Mouse (Mus musculus): ENCODE results near the gene Pik3cb.

Gene Pik3cb

DNA sequence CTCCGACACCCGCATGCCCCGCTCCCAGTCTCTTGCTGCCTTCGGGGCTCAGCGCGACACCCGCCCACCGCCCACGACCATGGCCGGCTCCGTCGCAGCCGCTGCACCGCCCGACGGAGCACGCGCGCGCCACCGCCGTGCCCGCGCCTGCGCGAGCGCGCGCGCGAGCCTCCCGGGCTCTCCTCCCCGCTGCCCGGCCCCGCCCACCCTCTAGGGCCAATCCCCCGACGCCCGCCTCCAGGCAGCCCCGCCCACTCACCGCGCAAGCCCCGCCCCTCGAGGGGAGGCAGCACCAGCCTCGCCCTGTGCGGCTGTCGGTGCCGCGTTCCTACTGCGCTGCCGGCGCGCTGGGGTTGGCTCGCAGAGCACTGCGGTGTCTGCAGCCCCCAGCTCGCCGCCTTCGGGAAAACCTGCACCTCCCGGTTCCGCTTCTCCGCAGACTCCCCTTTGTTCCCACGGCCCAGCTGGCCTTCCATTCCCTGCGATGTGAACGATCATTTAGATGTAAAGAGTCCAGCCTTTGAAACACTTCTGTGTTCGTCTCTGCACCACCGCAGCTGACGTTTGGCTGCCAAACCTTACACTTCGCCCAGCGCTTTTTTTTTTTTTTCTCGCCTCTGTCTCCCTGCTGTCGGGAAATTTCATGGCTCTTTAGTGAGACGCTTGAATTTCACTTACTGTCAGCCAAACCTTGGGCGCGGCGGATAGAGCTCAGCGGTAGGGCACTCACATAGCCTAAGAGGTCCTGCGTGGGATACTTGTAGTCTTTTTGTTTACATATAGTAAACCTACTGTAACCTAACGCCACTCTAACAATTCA, at the start of gene Pik3cb:
Gene Pik3cb (minus strand): TSS at position 559 of the 820 bp plus-strand sequence.
- peak; percentile 98 for DNase-seq (ENCODE audit: low spot score)

DNA sequence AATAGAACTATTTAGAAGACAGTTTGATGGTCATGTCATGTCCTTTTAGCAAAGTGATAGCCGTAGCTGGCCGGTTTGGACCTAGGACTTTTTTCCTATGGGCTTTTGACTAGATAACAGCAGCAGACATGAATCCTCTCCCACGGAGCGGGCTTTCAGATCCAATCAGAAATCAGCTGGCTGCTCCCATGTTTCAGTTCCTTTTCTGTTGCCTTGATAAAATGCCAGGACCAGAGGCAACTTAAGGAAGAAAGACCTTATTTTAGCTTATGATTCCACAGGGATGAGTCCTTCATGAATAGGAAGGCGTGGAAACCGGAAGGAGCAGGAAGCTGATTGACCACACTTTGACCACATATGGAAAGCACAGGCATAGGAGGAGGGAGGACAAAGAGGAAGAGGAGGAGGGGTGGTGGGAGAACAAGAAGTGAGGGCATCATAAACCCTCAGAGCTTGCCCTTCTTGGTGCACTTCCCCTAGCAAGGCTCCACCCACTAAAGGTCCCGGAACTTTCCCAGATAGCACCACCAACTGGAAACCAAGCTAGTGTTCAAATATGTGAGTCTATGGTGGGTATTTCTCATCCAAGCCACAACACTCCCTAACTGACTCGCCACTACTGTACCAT, 42.7 kb upstream of the Pik3cb start:
- no peak for DNase-seq (ENCODE audit: low spot score)

DNA sequence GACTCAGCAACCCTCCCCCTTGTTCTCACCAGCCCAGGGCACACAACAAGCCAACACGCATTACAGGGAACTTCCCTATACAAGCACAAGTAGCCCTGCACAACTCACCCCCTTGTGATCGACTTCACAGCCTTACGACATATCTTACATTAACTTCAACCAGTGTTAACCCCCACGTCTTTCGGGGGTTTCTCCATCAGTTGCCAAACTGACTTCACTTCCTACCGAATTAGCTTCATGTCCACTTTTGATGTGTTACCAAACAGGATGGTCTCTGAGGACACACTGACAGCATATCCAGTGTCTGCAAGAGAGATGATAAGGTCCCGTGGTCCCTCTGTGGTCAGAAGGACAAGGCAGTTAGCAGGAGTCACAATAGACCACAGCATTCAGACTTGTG, 41.7 kb upstream of the Pik3cb start:
- no peak for DNase-seq (ENCODE audit: low spot score)

DNA sequence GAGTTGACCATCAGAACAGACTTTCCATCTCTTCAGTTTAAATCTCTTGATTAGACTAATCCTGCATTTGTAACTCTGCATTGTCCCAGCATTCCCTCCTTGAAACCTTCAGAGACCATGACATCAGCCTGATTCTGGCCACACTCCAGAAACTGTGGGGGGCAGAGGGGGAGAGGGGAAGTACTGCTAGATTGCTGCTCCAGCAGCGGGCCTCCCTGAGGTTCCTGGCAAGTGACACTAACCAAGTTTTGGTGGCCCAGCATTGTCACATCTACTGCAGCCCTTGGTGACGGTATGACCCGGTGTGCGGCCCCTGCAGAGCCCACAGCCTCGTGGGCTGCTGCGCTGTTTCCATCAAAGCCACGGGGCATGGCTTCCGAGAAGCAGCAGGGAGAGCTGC, 39.9 kb upstream of the Pik3cb start:
- no peak for DNase-seq (ENCODE audit: low spot score)

DNA sequence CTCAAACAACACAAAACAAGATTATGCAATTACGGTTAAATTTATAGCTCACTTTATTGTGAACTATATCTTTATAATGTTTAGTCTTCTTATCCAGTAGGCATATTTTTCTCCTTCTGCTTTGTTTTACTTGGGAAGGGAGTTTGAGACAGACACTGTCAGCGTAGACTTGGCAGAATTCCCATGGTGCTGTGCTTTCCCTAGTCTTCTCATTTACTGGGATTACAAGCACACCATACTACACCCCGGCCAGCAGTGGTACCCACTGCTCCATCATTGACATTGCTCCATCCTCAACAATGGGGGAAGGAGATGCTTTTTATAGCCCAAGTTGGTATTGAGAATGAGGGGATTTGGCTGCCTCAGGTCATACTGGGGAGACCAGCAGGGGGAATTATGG, 38.3 kb upstream of the Pik3cb start:
- DNase-seq (ENCODE audit: low spot score) = no peak

DNA sequence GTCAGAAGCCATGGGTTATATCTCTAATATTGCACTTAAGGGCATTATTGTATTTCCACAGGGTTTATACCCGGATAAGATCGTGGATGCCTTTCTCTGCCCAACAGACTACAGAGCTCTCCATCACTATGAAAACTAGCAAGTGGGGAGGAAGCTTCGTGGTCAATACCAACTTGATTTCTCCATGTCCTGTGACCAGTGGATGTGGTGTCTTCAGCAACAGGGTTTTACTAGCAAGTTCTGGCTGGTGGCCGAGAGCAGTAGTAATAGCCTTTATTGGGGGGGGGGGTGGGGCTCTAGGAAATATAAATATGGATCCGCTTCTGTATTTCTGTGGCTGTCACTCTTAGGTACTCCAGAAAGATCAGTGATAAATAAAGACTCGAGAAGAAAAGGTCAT, 35.4 kb upstream of the Pik3cb start:
- DNase-seq (ENCODE audit: low spot score) = no peak

DNA sequence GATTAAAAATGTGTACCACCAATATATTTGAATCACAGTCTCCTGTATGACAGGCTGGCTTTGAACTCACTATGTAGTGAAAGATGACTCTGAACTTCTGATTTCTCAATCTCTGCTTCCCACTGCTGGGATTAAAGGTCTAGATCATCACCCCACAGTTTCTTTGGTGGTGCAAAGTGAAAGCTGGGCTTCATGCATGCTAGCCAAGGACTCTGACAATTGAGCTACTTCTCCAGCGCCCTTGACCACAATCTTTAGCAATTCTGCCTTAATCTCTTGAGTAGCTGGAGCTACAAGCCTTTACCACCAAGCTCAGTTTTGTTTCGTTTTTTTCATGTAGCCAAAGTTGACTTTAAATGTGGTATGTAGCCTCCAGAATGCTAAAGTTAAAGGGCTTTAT, 32.4 kb upstream of the Pik3cb start:
- DNase-seq (ENCODE audit: low spot score) = no peak

DNA sequence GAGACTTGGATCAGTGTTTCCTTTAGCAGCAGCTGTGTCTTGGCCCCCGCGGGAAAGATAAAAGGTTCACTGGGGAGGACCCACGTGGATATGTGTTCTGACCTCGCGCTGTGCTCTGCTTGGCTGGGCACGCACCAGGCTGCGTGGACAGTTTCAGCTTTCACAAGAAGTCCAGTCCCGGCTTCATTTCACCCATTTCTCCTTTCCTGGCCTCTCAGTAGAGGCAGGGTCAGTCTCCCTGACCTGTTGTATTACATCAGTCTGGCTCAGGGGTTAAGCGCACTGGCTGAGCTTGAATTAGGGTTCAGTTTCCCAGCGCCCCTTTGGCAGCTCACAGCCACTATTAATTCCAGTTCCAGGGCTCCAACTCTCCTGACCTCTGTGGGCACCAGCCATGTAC, 30.8 kb upstream of the Pik3cb start:
- no peak for DNase-seq (ENCODE audit: low spot score)

DNA sequence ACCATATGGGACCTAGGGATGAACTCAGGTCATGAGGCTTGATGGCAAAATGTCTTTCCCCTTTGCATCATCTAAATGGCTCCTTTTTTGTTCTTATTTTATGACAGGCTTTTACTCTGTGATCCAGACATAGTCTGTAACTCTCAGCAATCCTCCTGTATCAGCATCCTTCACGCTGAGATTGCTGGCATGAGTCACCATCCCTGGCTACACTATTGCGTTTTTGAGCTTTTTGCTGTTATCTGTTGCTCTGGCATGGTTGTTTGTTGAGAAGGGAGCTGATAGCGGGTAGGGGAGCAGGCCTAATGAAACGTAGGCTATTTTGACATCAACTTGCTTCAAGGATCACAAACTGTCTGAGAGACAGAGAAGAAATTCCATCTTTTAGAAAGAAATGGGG, 28.6 kb upstream of the Pik3cb start:
- no peak for DNase-seq (ENCODE audit: low spot score)

DNA sequence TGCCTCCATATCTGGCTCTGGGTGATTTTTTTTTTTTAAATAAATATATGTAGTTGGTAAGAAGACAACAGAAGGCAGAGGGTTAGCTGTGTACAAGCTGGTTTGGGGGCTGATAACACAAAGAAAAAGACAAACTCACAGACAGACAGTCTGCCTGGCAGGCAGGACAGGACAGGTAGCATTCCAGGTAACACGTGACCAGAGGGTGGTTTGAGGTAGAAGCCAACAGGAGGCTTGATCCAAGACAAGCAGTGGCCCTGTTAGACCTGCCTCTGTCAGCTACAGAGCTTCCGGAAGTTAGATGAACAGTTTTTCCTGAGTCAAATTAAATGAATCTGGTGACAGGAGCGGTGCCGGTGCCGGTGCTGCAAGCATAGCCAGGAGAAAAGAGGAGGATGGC, 26.5 kb upstream of the Pik3cb start:
- no peak for DNase-seq (ENCODE audit: low spot score)

DNA sequence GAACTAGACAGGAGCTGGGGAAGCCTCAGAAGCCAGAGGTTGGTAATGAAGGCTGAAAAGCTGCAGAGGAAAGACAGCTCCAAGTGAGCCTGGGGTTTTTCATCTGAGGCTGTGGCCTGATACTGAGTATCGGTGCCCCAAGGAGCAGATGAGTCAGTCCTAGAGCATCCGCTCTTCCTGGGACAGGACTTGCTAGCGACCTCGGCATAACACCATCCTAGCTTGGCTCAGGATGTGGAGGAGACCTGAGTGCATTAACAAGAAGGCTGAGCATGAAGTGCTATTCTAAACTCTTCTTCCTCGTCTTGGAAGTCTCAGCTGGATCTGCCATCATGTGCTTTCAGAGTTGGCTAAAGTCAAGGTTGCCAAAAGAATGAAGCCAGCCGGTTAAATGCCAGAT, 25.5 kb upstream of the Pik3cb start:
- DNase-seq (ENCODE audit: low spot score) = no peak

DNA sequence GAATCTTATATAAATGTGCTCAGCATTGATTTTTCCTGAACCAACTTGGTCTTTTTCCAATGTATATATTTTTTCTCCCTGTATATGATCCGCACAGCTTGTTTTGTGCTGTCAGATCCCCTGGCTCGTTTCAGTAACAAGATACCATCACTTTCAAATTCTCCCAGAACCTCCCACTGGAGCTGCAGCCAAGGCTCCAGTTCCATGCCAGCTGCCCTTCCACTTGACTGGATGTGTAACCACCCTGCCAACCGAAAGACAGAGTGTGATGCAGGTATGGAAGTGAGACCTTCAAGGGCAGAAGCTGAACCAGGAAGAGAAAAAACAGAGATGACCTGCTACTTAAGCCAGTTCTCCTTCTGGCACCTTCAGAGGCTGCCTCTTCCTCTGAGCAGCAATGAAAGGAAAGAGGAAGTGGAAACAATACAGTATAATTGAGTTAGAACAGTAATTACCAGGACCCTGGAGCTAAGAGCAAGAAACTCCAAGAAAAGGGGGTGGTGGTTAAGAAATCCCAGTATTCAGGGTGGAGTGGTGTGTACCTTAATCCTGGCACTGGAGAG, 24.3 kb upstream of the Pik3cb start:
- DNase-seq (ENCODE audit: low spot score) = no peak

DNA sequence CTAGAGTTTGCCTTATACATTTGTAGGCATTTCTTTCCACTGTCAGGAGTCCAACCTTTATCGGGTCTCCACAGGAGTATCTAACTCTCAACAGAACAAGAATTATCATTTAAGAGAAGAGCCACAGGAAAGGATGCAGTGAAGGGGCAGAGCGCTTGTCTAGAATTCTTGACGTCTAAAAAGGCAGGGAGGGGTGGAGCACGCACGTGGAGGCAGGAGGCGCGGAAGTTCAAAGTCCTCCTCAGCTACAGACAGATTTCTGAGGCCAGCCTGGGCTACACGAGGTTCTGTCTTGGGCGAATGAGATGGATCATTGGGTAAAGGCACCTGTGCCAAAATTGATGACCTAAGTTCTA, 23.7 kb upstream of the Pik3cb start:
- DNase-seq (ENCODE audit: low spot score) = no peak

DNA sequence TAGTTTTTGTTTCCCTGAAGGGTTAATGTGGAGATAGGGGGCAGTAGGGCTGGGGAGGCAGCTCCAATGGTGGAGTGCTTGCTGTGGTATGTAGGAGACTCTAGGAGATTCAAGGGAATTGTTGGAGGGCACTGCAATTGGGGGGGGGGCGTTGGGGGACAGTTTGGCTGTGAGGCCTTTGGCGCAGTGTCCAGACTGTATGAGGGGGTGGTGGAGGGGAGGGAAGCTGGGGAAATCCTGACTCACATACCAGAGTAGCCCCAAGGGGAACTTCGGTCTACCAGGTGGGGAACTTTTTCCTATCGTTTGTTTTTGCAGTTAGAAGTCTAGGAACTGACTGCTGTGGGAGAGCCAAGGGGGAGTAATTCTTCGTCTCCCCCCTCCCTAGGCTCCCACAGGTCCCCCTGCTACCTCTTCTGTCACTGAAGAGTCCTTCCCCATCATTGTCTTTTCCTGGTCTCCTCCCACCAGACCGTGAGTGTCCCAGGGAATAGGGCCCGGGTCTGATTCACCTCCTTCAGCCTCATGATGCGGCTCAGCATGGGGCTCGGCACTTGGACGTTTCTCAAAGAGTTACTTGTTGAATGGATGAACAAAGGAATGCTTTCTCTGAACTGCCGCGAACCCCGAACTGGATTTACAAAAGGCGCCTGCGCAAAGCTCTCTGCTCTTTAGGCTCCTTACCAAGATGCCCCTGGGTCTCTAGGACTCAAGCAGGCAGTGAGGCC, 23.2 kb upstream of the Pik3cb start:
- no peak for DNase-seq (ENCODE audit: low spot score)

DNA sequence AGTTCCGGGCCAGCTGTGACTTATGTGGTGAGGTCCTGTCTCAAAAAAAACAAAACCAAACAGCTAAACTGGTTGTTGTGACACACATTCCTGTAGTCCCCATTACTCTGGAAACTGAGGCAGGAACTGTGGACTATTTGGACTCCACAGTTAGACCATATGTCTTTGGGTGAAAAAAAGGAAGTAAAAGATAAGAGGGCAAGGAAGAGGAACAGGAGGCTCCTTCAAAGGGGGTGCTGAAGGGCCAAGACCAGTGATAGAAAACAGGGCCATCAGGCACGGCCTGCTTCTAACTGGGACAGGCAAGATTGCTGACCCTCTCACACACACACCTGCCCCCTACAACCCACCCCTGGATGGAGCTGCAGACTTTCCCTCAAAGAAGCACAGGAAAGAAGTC, 22.4 kb upstream of the Pik3cb start:
- DNase-seq (ENCODE audit: low spot score) = no peak

DNA sequence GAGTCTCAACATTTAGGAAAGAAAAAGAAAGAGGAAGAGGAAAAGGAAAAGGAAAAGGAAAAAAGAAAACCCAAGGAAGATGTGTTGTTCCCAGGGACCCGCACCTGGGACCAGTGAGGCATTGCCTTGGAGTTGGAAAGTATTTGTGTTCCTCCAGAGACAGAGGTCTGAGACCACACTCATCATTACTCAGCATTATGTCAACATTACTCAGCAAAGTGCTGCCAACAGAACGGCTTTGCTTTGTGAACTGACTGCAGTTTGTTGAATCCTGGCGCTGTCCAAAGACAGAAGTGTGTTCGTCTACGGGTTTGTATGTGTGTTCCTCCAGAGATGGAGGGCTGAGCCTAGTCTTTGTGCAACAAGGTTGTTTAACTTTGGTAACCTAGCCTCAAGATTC, 20.4 kb upstream of the Pik3cb start:
- no peak for DNase-seq (ENCODE audit: low spot score)

DNA sequence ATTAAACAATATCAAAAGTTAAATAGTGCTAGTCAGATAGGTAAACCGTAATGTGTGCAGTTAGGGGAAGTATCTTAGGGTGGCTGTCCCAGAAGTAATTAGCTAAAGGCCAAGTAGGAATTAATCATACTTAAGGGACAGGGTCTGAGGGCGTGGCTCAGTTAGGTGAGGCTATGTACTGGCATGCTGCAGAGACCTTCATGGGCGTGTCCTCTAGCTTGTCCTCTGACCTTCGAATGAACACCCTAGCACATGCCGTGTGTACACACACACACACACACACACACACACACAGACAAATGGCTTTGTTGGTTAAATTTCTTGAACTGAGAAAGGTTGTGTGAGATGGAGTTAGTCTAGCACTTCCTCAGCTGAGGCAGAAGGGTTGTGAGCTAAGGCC, 19.5 kb upstream of the Pik3cb start:
- DNase-seq (ENCODE audit: low spot score) = no peak

DNA sequence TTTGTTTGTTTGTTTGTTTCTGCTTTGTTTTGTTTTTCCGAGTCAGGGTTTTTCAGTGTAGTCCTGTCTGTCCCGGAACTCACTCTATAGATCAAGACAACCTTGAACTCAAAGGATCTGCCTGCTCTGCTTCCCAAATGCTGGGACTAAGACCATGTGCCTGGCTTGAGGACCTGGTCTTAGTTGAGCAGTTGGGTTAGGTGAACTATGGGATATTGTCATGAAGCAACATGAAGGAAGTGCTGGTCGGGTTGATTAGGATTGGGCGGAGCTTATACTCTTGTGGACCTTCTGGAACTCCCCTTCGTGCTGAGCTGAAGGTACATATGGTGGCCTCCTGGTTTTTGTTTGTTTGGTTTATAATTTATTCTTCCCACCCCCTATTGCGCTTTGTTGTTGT, 18.3 kb upstream of the Pik3cb start:
- DNase-seq (ENCODE audit: low spot score) = no peak

DNA sequence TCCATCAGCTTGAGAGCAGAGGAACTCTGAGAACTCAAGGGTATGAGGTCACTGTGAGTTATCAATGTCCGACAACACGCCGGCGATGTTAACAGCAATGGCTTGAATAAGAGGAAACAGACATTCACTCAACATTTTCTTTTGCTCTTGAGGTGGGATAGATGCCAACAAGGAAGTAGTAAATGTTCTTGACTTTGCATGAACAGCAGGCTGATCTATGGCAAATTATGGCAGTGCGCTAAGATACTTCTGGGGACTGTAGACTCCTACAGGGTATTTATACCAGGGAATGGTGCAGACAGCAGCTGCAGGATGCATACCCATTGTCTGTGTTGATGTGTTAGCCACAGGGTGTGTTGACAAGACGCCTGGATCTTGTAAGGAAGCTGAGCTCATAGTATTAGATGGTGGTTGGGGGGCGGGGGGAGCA, 17.8 kb upstream of the Pik3cb start:
- no peak for DNase-seq (ENCODE audit: low spot score)

DNA sequence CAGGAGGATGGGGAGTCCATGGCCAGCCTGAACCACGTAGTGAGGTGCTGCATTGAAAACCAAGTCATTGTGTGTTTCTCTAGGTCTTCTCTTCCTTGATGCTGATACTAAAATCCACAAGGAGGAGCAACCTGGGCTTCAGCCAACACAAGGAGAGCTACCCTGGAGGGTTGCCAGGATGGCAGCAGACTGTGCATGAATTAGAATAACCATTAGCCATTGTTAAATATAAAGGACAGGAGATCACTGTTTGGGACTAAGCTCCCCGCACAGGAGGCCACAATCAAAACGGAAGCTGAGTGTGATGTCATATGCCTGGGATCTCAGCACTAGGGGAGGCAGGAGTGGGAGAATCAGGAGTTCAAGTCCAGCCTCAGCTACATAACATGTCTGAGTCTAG, 13.2 kb upstream of the Pik3cb start:
- no peak for DNase-seq (ENCODE audit: low spot score)

DNA sequence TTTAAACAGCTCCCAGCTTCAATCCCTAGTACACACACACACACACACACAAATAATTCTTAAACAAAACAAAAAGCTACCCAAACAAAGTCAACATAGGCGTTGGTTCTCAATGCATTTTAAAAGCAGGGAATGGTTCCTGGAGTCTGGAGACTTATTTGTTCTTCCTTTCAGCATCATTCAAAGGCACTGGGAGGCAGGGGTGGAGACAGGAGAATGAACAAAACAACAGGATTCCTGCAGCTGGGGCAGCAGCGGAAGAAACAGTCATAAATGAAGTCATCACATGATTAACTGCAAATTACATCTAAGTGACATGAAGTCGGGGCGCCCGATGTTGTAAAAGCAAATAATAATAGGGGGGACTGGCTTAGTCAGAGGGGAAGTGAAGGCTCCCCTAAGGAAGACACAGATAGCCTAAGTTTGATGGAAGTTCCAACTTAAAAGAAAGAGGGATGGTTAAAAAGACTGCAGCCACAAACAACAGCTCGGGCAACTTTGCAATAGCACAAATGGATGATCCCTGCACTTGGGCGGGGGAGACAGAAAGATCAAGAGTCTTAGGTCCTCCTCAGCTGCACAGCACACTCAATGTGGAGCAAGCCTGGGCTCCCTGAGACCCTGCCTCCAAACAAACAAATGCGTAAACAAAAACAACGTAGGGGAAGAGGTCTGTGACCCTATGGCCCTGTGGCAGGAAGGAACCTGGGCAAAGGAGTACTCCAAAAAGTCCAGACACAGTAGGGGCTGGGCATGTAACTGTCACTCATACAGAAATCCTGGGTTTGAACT, 12.5 kb upstream of the Pik3cb start:
- DNase-seq (ENCODE audit: low spot score) = no peak

All from yolk sac, embryonic 10.5 days (tissue).